Mouse (Mus musculus) bone marrow macrophage, adult 2 months (primary cell): Measurements from ENCODE around the gene Rnf19b.

ENCODE experiments used
- CTCF ChIP-seq: IDR thresholded peaks from 2 replicates; pipeline ENCODE4 v1.5.1; 2012; ENCODE audit warnings: low read depth, mild to moderate bottlenecking, low read length, moderate library complexity
- POLR2A ChIP-seq: IDR thresholded peaks from 2 replicates; pipeline ENCODE4 v1.6.1; 2012; ENCODE audit warnings: mild to moderate bottlenecking, low read depth, low read length, borderline replicate concordance

DNA sequence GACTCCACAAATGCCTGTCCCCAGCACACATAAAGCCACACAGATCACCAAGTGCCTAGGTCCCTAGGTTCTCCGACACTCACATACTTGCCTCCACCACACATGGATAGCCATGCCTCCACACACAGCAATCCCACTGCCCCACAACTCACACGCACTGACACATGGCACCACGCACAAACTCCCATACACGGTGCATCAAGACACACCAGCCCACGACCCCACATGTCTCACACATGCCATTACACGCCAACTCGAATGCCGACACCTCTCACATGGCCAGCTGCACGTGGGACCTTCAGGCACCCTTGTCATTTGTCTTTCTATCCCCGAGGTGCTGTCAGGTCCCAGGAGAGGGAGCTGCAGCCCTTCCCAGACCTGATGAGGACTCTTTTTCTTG is 61.6 kb downstream of the Rnf19b start:
- TF ChIP-seq CTCF (no peak), POLR2A (no peak)
